Mouse (Mus musculus): ENCODE data around the gene Krtap7-1.
A peak's percentile ranks its signal among the peaks of the same experiment; 100 is the strongest.

Krtap7-1 gene

GRCm38 (mm10) chr16:89508223-89508622, at the start of gene Krtap7-1:
TSS of gene Krtap7-1 (minus strand) at chr16:89508323.
- DNase-seq (ENCODE audit: low read depth, low spot score) = no peak

GRCm38 (mm10) chr16:89550298-89550697, 42.2 kb upstream of the Krtap7-1 start:
- no peak for DNase-seq (ENCODE audit: low read depth, low spot score)

- DNase-seq (ENCODE audit: low read depth, low spot score) = no peak
Observed at GRCm38 (mm10) chr16:89538031-89538484, 29.9 kb upstream of the Krtap7-1 start.

GRCm38 (mm10) chr16:89537349-89537748, 29.2 kb upstream of the Krtap7-1 start:
- DNase-seq (ENCODE audit: low read depth, low spot score) = no peak

GRCm38 (mm10) chr16:89530547-89530946, 22.4 kb upstream of the Krtap7-1 start:
- DNase-seq (ENCODE audit: low read depth, low spot score) = no peak

GRCm38 (mm10) chr16:89529846-89530245, 21.7 kb upstream of the Krtap7-1 start:
- DNase-seq (ENCODE audit: low read depth, low spot score) = no peak

- no peak for DNase-seq (ENCODE audit: low read depth, low spot score)
Observed at GRCm38 (mm10) chr16:89528380-89528779, 20.3 kb upstream of the Krtap7-1 start.

GRCm38 (mm10) chr16:89520996-89521395, 12.9 kb upstream of the Krtap7-1 start:
- DNase-seq (ENCODE audit: low read depth, low spot score) = no peak

- DNase-seq (ENCODE audit: low read depth, low spot score) = no peak
Observed at GRCm38 (mm10) chr16:89520555-89520954, 12.4 kb upstream of the Krtap7-1 start.

GRCm38 (mm10) chr16:89520091-89520490, 12.0 kb upstream of the Krtap7-1 start:
- DNase-seq (ENCODE audit: low read depth, low spot score) = no peak

- peak; percentile 4 for DNase-seq (ENCODE audit: low read depth, low spot score)
Observed at GRCm38 (mm10) chr16:89517635-89518034, 9.5 kb upstream of the Krtap7-1 start.

- no peak for DNase-seq (ENCODE audit: low read depth, low spot score)
Observed at GRCm38 (mm10) chr16:89513431-89513830, 5.3 kb upstream of the Krtap7-1 start.

- no peak for DNase-seq (ENCODE audit: low read depth, low spot score)
Observed at GRCm38 (mm10) chr16:89503571-89503970, 4.6 kb downstream of the Krtap7-1 start.

- no peak for DNase-seq (ENCODE audit: low read depth, low spot score)
Observed at GRCm38 (mm10) chr16:89501870-89502269, 6.3 kb downstream of the Krtap7-1 start.

- no peak for DNase-seq (ENCODE audit: low read depth, low spot score)
Observed at GRCm38 (mm10) chr16:89497002-89497401, 11.1 kb downstream of the Krtap7-1 start.

- DNase-seq (ENCODE audit: low read depth, low spot score) = no peak
Observed at GRCm38 (mm10) chr16:89495394-89496153, 12.5 kb downstream of the Krtap7-1 start.

GRCm38 (mm10) chr16:89487852-89488251, 20.3 kb downstream of the Krtap7-1 start, which contains the start of gene Krtap8-1:
TSS of gene Krtap8-1 (minus strand) at chr16:89487952.
- no peak for DNase-seq (ENCODE audit: low read depth, low spot score)

- no peak for DNase-seq (ENCODE audit: low read depth, low spot score)
Observed at GRCm38 (mm10) chr16:89477679-89478314, 30.3 kb downstream of the Krtap7-1 start.

GRCm38 (mm10) chr16:89461189-89461588, 46.9 kb downstream of the Krtap7-1 start:
- DNase-seq (ENCODE audit: low read depth, low spot score) = no peak
